Mouse (Mus musculus): Measurements from ENCODE around the gene Mgam.
A peak's percentile ranks its signal among the peaks of the same experiment; 100 is the strongest.
"Not testable (repeated sequence)": the region's sequence is repeated elsewhere in the genome, so short reads cannot be mapped to it uniquely, and the experiment has no call there.

The Mgam gene

DNA sequence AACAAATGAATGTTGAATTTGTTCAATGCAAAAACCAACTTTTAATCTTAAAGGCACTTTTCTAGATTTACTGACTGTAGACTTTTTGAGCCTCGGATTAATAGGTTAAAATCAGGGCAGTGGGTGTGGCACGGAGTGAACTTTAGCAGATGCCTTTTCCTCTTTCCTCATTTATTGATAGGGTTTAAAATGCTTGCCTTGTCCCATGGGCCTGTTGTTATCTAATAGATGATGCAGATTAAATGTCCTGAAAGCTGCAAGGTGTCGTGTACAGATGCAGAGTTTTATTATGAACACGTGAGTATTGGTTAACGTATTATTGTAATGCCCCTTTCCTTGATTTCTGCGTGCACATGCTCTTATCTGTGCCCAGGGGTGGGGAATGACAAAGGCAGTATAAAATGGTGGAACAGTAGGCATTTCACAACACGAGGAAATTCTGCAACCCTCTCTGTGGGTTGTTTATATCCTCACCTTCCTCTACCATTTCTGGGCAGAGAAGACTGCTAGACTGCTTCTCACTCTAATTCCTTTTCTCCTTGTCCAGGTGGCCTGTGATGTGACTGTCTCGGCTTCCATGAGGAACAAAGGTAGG lies at the start of gene Mgam:
Gene Mgam (plus strand): TSS at position 426 of the 595 bp plus-strand sequence.
- no peak for DNase-seq (ENCODE audit: low spot score)

DNA sequence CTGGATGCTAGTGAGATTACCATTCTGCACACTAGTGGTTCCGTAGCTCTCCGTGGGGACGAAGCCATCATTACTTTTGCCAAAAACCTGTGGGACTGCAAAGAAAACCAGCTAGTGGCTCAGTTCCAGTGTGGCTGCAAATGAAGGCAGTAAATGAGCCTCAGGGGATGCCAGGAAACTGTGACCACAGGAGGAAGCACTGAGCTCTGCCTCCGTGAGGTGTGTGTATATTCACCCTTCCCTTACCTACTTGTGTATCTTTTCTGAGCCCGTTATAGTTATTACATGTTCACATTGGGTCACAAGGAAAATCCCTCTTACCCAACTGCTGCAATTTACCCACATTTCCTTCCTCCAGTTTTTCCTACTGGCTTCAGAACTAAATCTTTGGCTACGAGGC lies 44.3 kb upstream of the Mgam start:
- no peak for DNase-seq (ENCODE audit: low spot score)

- DNase-seq (ENCODE audit: low spot score), result no peak
These were observed 43.0 kb upstream of the Mgam start, which contains the start of gene Clec5a for GRCm38 (mm10) chr6:40585645-40586044. Clec5a (minus strand) TSS chr6:40585821.

- DNase-seq (ENCODE audit: low spot score), result no peak
These were observed 40.3 kb upstream of the Mgam start for GRCm38 (mm10) chr6:40588346-40588745.

- DNase-seq (ENCODE audit: low spot score), result peak; percentile 18
These were observed 33.7 kb upstream of the Mgam start for GRCm38 (mm10) chr6:40594804-40595550.

- DNase-seq (ENCODE audit: low spot score), result not testable (repeated sequence)
These were observed 30.1 kb upstream of the Mgam start for GRCm38 (mm10) chr6:40598546-40598945.

- DNase-seq (ENCODE audit: low spot score), result no peak
These were observed 21.2 kb upstream of the Mgam start for GRCm38 (mm10) chr6:40607431-40607830.

GRCm38 (mm10) chr6:40610244-40610643 lies 18.4 kb upstream of the Mgam start:
- DNase-seq (ENCODE audit: low spot score), result no peak

DNA sequence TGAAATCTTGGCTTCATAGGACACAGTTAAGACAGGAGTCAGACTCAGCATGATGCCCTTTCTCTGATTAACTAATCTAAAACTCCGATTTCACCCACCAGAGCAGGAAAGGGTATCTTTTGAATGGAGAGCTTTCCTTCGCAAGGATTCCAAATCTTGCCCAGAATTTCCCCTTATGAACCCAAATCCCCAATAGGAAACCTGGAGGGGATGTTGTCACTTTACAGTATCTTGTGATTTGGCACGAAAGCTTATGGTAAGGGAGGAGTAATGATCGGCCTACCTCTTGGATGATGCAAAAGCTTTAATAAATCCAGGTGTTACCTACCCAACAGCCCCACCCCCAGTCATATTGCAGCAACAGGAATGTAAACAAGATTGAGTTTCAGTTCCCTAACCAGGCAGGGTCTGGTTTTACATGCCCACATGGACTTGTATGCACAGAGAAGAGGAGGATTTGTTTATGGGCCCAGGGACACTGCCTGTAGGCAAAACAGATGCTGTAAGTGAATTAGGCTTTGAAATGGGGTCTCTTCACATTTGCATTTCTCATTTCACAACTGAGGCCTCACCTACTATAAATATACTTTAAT lies 15.3 kb upstream of the Mgam start, which contains the start of gene Tas2r138:
Gene Tas2r138 (minus strand): TSS at position 51 of the 593 bp plus-strand sequence.
- no peak for DNase-seq (ENCODE audit: low spot score)

- peak; percentile 13 for DNase-seq (ENCODE audit: low spot score)
These were observed 10.7 kb upstream of the Mgam start for GRCm38 (mm10) chr6:40617965-40618364.

DNA sequence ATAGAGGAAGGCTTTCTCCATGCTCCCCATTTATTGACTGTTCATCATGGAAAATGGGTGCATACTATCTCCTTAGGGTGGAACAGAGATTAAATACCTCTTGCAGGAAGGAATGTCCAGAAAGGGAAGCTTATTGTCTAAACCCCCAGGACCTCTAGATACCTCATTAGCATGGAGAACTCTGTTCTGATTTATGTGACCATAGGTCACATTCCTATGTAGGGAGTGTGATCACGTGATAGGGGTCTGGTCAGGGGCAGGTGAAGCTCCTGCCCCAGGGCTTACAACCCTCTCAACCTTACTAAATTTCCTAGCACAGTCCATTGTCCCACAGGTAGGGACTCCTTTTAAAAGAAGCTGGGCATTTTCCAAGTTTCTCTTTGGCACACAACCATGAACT lies 2.5 kb upstream of the Mgam start:
- no peak for DNase-seq (ENCODE audit: low spot score)

GRCm38 (mm10) chr6:40634640-40635071 lies 6.0 kb downstream of the Mgam start:
- DNase-seq (ENCODE audit: low spot score), result no peak

GRCm38 (mm10) chr6:40635559-40635958 lies 6.9 kb downstream of the Mgam start:
- DNase-seq (ENCODE audit: low spot score), result no peak

- no peak for DNase-seq (ENCODE audit: low spot score)
These were observed 9.1 kb downstream of the Mgam start for GRCm38 (mm10) chr6:40637755-40638154.

GRCm38 (mm10) chr6:40640710-40641538 lies 12.3 kb downstream of the Mgam start:
- no peak for DNase-seq (ENCODE audit: low spot score)

- no peak for DNase-seq (ENCODE audit: low spot score)
These were observed 17.1 kb downstream of the Mgam start for GRCm38 (mm10) chr6:40645701-40646100.

- no peak for DNase-seq (ENCODE audit: low spot score)
These were observed 22.3 kb downstream of the Mgam start for GRCm38 (mm10) chr6:40650953-40651352.

- no peak for DNase-seq (ENCODE audit: low spot score)
These were observed 32.3 kb downstream of the Mgam start for GRCm38 (mm10) chr6:40660930-40661329.

GRCm38 (mm10) chr6:40689180-40689579 lies 60.5 kb downstream of the Mgam start:
- peak; percentile 58 for DNase-seq (ENCODE audit: low spot score)

DNA sequence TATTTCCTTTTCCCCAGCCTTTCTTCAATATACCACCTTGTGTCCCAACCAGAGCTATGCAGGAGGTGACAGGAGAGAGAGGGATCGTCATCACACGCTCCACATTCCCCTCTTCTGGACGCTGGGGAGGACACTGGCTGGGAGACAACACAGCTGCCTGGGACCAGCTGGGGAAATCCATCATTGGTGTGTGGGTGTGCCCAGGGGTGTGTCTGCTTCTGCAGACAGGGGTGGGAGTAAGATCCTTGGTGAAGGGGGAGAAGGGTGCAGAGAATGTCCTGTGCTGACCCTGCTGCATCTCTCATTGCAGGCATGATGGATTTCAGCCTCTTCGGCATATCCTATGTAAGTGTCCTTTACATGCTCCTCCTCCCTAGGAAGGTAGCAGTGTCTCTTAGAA lies 63.4 kb downstream of the Mgam start:
- not testable (repeated sequence) for DNase-seq (ENCODE audit: low spot score)

DNA sequence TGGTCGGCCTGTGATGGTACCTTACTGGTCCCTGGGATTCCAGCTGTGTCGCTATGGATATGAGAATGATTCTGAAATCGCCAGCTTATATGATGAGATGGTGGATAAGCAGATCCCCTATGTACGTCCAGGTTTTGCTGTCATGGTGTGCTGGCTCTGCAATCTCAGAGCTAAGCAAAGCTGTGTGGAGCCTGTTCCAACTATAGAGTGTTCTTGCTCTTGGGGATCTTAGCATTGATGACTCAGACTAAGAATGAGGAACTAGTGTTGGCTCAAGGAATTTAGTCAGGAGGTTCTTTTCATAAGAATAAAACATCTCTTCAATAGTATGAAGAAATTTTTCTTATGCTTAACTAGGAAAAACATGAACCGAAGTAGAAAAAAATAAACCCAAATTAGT lies 84.9 kb downstream of the Mgam start:
- not testable (repeated sequence) for DNase-seq (ENCODE audit: low spot score)

DNA sequence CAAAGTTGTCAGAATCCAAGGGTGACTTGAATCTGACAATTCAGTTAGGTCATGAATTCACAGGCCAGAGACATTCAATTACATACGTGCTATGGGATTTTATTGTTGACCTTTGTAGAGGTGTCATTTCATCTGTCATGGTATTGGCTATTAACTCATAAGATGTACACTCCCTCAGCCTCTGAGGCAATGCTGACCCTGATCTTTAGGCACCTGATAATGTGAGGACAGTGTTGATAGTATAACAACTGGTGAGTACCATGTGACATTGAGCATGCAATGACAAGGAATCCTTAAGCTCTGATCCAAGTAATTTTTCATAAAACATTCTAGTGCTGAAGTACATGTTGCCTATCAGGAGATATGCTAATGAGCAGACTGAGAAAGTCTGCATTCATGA lies 87.1 kb downstream of the Mgam start:
- no peak for DNase-seq (ENCODE audit: low spot score)

Data from lung, postnatal 25 days (tissue).